In the genomic region with DNA sequence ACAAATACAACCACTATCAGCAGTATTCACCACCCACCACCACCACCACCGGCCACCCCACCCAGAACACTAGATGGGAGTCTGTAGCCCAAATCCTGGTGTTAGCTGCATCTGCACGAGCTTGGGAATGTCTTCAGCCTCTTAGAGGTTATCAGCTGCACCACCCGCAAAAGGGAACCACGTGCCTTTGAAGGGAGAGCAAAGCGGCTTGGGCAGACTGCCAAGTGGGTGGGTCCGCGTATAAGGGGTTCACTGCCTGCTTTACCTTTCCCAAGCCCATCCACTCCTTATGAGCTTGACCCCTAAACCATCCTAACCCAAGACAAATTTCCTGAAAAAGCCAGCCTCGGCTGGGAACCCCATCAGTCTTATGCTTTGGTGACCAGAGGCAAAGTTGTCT, we compare ENCODE assay signal across 8 mouse cellular contexts.
DNase-seq lines count a peak whose midpoint lies in the region; ATAC-seq and TF ChIP-seq lines count a peak whose summit lies in the region.

No protein-coding gene starts in this region.

- DNase-seq in cerebellum, postnatal 10 days: peak; percentile 53 to 66
- no peak for DNase-seq in cerebellum, adult 11-12 months
- no peak for DNase-seq in layer of hippocampus, adult 2 months (ENCODE audit: low spot score in 2 of 2)
- no peak for DNase-seq in layer of hippocampus, adult 8-10 months (ENCODE audit: low spot score in 2 of 2)
- peak; percentile 8 for DNase-seq in adrenal gland, postnatal 25 days
- DNase-seq in hindbrain, embryonic 11.5 days (ENCODE audit: low spot score): no peak

- no peaks in the 10 kb centered on the region for H3K36me3 ChIP-seq in limb, embryonic 13.5 days
- no peaks in the 10 kb centered on the region for H3K36me3 ChIP-seq in hindbrain, embryonic 11.5 days (ENCODE audit: control insufficient read depth, insufficient read depth, low read length)

- H3K4me3 ChIP-seq in layer of hippocampus, adult 2 months: no peak overlapping the region
- no peak overlapping the region for H3K4me3 ChIP-seq in limb, embryonic 13.5 days
- H3K4me3 ChIP-seq in hindbrain, embryonic 11.5 days (ENCODE audit: low read depth, low read length): no peak overlapping the region

- peaks cover 10% of the 10 kb centered on the region for H3K4me1 ChIP-seq in limb, embryonic 13.5 days
- no peaks in the 10 kb centered on the region for H3K4me1 ChIP-seq in hindbrain, embryonic 11.5 days (replicated peaks; ENCODE audit: control insufficient read depth, insufficient read depth, low read length)

- no peaks in the 10 kb centered on the region for H3K9me3 ChIP-seq in limb, embryonic 13.5 days
- H3K9me3 ChIP-seq in hindbrain, embryonic 11.5 days (ENCODE audit: control insufficient read depth, low read length): no peaks in the 10 kb centered on the region

- no peaks in the 10 kb centered on the region for H3K27me3 ChIP-seq in limb, embryonic 13.5 days
- H3K27me3 ChIP-seq in hindbrain, embryonic 11.5 days (ENCODE audit: control insufficient read depth, insufficient read depth, low read length): no peaks in the 10 kb centered on the region

- ATAC-seq in limb, embryonic 13.5 days (ENCODE audit: low FRiP score, low read depth): 0 out of 2 replicates have a peak, but pooled peaks have one; percentile 19
- ATAC-seq in megakaryocyte progenitor cell, adult 5-6 weeks (replicated peaks; ENCODE audit: poor library complexity): no peak
- no peak for ATAC-seq in hindbrain, embryonic 11.5 days (ENCODE audit: low FRiP score)

- H3K4me2 ChIP-seq in limb, embryonic 13.5 days (replicated peaks): peak overlapping the region; percentile 12
- no peak overlapping the region for H3K4me2 ChIP-seq in hindbrain, embryonic 11.5 days (replicated peaks; ENCODE audit: low read depth, low read length)

- no peak overlapping the region for H3K9ac ChIP-seq in limb, embryonic 13.5 days
- H3K9ac ChIP-seq in hindbrain, embryonic 11.5 days (ENCODE audit: low read depth, low read length): no peak overlapping the region

- 48% methylated on average over 8 of the region's 8 CpGs for WGBS in limb, embryonic 13.5 days
- 81% methylated on average over 8 of the region's 8 CpGs for WGBS in hindbrain, embryonic 11.5 days

- peak overlapping the region; percentile 59; the same call in 1 of the 2 replicates for H3K27ac ChIP-seq in layer of hippocampus, adult 2 months
- no peak overlapping the region; the same call in 1 of the 2 replicates for H3K27ac ChIP-seq in limb, embryonic 13.5 days
- H3K27ac ChIP-seq in hindbrain, embryonic 11.5 days (ENCODE audit: low read depth, low read length): no peak overlapping the region

- no peak for TF ChIP-seq CTCF in layer of hippocampus, adult 2 months (conservative IDR thresholded peaks at IDR 0.05)

Comparison
In these comparisons a context has a peak if more than half of its experiments do, and no peak if none do; other contexts are left out.
1. DNase-seq: peak in cerebellum, postnatal 10 days (2 of 2) and adrenal gland, postnatal 25 days (single experiment); none in cerebellum, adult 11-12 months (single experiment), layer of hippocampus, adult 2 months (0 of 2), layer of hippocampus, adult 8-10 months (0 of 2) and hindbrain, embryonic 11.5 days (single experiment).